Comparison of ENCODE assay signal across 7 mouse cellular contexts in the genomic region with DNA sequence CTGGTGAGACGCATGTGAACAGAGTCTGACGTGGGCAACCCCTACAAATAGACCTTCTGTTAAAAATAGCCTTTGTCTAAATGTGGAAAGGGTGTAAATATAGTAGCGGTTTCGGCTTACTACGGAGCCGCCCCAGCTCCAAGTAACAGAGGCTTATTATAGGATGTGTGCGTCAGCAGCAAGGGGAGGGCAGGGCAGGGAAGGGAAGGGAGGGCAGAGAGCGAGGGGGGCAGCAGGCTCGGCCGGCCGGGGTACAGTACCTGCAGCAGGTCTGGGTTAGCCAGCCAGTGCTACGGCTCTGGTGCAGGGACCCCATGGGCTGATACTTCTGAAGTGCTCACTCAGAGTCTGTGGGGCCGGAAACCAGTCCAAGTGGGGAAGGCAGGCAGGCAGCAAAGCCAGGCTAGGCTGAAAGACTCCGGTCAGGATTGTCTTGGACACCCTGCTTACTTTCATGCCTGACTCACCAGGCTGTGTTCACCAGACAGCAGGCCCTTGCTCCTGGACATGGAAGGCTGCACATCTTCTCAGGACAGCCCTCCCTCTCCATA.
DNase-seq lines count a peak whose midpoint lies in the region; ATAC-seq lines count a peak whose summit lies in the region.

No protein-coding gene starts in this region.

- peak overlapping the region; percentile 49 for H3K4me2 ChIP-seq in intestine, embryonic 16.5 days (ENCODE audit: low read depth, low read length)

- no peaks in the 10 kb centered on the region for H3K27me3 ChIP-seq in intestine, embryonic 16.5 days (replicated peaks; ENCODE audit: control insufficient read depth, insufficient read depth, low read length)

- H3K36me3 ChIP-seq in intestine, embryonic 16.5 days (ENCODE audit: control insufficient read depth, insufficient read depth, low read length) = no peaks in the 10 kb centered on the region

- peaks cover 2% of the 10 kb centered on the region; the same call in 1 of the 2 replicates for H3K4me1 ChIP-seq in intestine, embryonic 16.5 days (ENCODE audit: control insufficient read depth, insufficient read depth, low read length)

- no peaks in the 10 kb centered on the region for H3K9me3 ChIP-seq in intestine, embryonic 16.5 days (ENCODE audit: control insufficient read depth, low read length)

- peak; percentile 87 for ATAC-seq in intestine, embryonic 16.5 days
- ATAC-seq in megakaryocyte, adult 5-6 weeks (ENCODE audit: poor library complexity, severe bottlenecking) = peak; percentile 53

- H3K27ac ChIP-seq in intestine, embryonic 16.5 days (ENCODE audit: low read length) = no peak overlapping the region

- H3K9ac ChIP-seq in intestine, embryonic 16.5 days (ENCODE audit: low read depth, low read length) = peak overlapping the region; percentile 50

- peak; percentile 17 for DNase-seq in thymus, postnatal 4 days
- DNase-seq in thymus, adult 18-20 months = no peak
- peak; percentile 14 for DNase-seq in embryo, embryonic 10.5 days (ENCODE audit: low spot score)
- peak; percentile 72 to 79 for DNase-seq in heart, adult 18-20 months
- DNase-seq in telencephalon, adult 2 months (ENCODE audit: low read depth, low spot score) = peak; percentile 73

- peak overlapping the region; percentile 29 for H3K4me3 ChIP-seq in intestine, embryonic 16.5 days (ENCODE audit: low read length)

- WGBS in intestine, embryonic 16.5 days = 37% methylated on average over 14 of the region's 14 CpGs

Comparison
In these comparisons a context has a peak if more than half of its experiments do, and no peak if none do; other contexts are left out.
1. DNase-seq: peak in thymus, postnatal 4 days (single experiment), embryo, embryonic 10.5 days (single experiment), heart, adult 18-20 months (2 of 2) and telencephalon, adult 2 months (single experiment); none in thymus, adult 18-20 months (0 of 2).